Mouse (Mus musculus): ENCODE measurements around the gene Ypel3.

GRCm38 (mm10) chr7:126760956-126761355 lies 15.8 kb upstream of the Ypel3 start:
- TF ChIP-seq EP300 (IDR thresholded peaks at IDR 0.05; ENCODE audit: low read length), result no peak
- TF ChIP-seq TBP (conservative IDR thresholded peaks at IDR 0.05; ENCODE audit: low read depth, low read length), result no peak
- no peak for TF ChIP-seq CTCF (conservative IDR thresholded peaks at IDR 0.05 in 1 of 2, IDR thresholded peaks at IDR 0.05 in 1 of 2; ENCODE audit: low read depth in 2 of 2, low read length in 2 of 2)
- TF ChIP-seq ZNF384 (IDR thresholded peaks at IDR 0.05; ENCODE audit: low read depth, low read length), result no peak

Data from CH12.LX (cell line).